Mouse (Mus musculus) cerebellum, adult 2 months (tissue): ENCODE measurements around the gene Svep1.

Source experiments
- CTCF ChIP-seq: fragments of 200-500 bp; IDR thresholded peaks from 2 replicates; pipeline ENCODE4 v1.5.1; 2011; ENCODE audit warnings: low read depth, mild to moderate bottlenecking, control low read depth, low read length, moderate library complexity, borderline replicate concordance; ENCODE audit not compliant: insufficient read depth
- POLR2A ChIP-seq: fragments of 200-500 bp; IDR thresholded peaks from 2 replicates; pipeline ENCODE4 v1.6.1; 2011; ENCODE audit warnings: low read length, control low read depth, borderline replicate concordance; ENCODE audit not compliant: insufficient read depth

DNA sequence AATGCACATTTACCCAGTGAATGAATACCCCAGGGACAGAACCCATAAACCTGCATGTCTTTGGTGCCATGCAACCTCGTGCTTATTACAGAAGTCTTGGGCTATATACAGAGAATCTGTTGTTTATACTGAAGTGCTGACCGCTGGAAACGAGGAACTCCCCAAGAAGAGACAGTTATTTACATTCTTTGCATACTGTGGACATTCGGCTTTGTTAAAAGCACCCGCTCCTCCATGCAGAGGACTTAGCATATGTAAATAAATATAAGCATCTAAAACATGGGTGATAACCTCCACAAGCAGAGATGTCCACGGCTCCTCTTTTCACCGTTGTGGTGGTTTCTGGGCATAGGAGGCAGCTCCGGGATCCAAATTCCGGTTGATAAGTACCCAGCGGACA, 95.7 kb downstream of the Svep1 start:
- TF ChIP-seq POLR2A (no peak), CTCF (no peak)
